Mouse (Mus musculus) CD4-positive, CD25-positive, alpha-beta regulatory T cell, adult 4 months (primary cell): ENCODE data around the gene Fam189a2. TPM values are rescaled to one million over a fixed set of nuclear protein-coding genes. Genes with fewer than 3 reads are reported as not detected.

Experiments
- ATAC-seq: one replicate; pipeline ENCODE4 v1.8.0; 2017
- polyA plus RNA-seq, 2 experiments: library from polyadenylated mRNA; unstranded; fragments of 100-300 nt; shearing (Covaris generic); gene quantifications; one replicate each; pipeline ENCODE4 v1.2.1; 2017

The Fam189a2 gene
- not detected for polyA plus RNA-seq

DNA sequence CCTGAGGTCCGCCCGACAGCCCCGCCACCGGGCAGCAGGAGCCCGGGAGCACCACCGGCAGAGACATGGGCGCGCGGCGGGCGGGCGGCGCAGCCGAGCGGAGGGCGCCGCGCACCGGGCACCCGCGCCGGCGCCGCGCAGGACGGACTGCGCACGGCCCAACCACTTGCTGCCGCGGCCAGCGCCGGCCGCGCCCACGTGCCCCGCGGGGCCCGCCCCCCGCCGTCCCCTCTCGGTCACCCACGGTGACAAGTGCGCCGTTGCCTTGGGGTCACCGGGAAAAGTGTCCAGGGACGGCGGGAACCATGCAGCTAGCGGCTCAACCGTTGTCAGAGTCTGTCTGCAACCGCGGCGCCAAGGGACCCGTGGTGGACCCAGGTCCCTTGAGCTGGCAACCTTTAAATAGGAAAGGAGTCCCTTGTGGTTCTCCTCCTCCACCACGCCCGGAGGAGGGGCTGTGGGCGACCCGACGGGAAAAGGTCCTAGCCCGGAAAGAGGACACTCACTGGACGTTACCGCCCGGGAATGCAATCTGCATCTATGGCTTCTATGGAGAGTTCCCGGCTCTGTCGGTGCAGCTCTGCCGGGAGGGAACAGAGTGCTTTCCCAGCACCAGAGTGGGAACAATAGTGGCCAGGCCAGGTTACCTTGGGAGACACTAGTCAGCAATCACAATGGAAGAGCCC, at the start of gene Fam189a2:
Gene Fam189a2 (minus strand): TSS at position 149 of the 686 bp plus-strand sequence.
- no peak for ATAC-seq

- no peak for ATAC-seq
Observed at GRCm38 (mm10) chr19:24077658-24078057, 46.8 kb upstream of the Fam189a2 start.

DNA sequence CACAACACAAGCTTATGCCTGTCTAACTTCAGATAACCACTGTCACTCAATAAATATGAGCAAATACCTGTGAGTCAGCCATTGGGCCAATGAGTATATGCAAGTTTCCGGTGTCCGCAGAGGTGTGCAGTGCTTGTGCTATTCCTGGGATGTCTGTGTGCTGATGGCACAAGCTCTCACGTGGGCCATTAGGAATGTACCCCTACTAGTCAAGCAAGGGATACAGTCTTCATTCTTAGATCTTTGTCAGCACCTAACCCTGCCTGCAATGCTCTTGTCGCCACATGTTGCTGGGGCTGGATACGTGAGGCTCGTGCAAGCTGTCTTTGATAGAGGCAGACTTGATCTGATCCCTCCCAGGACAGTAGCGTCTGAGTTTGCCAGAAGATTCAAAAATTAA, 45.7 kb upstream of the Fam189a2 start:
- no peak for ATAC-seq

DNA sequence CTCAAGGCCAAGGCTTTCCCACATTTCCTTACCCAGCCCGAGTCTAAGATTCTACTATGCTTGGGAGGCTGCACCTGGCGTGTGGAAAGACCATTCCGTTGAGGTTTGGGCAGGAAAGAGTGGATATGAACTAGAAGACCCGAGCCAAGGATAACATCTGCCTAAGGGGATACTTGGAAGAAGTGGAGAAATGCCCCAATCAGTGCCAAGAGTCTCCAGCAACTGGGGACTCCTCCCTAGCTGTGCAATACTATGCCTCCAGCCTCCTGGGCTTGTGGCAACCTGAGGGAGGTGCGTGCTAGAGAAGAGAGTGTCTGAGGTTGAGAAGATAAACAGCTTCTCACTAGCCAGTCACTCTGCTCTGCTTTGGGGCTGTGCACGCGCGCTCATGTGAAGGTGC, 45.1 kb upstream of the Fam189a2 start:
- no peak for ATAC-seq

DNA sequence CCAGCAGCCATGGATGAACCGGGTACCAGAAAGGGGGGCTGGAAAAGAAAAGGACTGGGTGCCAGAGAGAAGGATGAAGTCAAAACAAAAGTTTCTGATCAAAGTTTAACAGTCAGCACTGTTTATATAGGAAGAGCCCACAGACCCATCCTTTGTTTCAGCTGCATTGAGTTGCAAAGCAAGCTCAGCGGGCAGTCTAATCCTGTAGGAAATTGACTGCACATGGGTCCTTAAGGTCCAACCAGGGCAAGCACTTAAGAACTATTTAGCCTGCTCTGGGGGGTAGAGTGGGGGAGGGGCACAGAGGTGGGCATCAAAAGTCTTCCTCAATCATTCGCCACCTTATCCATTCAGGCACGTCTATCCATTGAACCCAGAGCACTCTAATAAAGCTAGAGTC, 42.3 kb upstream of the Fam189a2 start:
- ATAC-seq = no peak

DNA sequence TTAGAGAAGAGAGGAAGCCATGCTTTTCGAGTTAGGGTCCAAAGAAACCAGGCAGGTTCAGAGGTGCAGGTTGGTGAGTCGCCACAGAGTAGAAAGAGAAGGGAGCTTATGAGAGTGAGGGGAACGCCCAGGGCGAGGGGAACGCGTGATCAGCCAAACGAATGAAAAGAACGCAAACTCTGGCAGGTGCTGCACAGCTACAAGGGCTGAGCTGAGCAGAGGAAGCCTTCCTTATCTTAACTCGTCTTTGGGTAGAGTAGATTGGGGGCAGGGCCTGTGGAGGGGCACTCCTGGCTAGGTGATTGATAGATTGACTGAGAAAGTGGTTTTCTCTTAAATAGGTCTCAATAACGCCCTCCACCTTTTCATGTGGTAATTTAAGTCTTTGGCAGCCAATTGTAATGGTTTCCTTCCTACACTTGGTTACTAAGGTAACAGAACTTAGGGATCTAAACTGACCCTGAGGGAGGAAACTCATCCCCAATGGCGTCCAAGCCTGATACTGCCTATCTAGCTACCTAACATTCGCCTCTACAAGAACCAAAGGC, 33.6 kb upstream of the Fam189a2 start:
- no peak for ATAC-seq

GRCm38 (mm10) chr19:24063585-24063984, 32.8 kb upstream of the Fam189a2 start:
- ATAC-seq = no peak

- ATAC-seq = no peak
Observed at GRCm38 (mm10) chr19:24058851-24059250, 28.0 kb upstream of the Fam189a2 start.

DNA sequence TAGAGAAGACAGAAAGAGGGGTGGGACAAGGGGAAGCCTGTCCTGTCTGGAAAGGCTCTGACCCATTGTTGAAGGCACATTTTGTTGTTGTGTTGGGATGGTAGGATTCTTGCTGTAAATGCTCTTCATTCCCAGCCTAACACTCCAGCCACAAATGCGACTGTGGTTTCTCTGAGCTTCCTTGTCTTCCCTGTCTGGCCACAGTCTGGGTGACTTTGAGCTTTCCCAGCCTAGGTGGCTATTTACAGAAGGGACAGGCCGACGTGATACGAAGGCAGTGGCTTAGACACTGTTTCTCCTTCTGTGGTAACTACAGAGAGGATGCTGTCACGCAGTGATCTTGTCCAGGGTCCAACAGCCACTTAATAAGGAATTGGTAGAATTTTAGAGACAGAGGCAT, 27.2 kb upstream of the Fam189a2 start:
- no peak for ATAC-seq

DNA sequence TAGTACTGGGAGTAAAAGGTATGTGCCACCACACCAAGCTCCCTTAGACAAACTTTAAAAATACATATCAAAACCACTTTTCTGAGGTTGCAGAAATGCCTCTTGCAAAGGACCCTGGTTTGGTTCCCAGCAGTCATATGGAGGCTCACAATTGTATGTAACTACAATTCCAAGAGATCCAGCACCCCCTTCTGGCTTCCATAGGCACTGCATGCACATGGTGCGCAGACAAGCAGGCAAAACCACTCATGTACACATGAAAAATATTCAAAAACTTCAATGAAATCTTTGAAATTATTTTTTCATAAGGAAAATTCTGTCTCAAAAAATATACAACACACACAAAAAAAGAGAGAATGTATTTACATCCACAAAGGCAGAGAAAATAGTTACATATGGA, 26.1 kb upstream of the Fam189a2 start:
- ATAC-seq = no peak

DNA sequence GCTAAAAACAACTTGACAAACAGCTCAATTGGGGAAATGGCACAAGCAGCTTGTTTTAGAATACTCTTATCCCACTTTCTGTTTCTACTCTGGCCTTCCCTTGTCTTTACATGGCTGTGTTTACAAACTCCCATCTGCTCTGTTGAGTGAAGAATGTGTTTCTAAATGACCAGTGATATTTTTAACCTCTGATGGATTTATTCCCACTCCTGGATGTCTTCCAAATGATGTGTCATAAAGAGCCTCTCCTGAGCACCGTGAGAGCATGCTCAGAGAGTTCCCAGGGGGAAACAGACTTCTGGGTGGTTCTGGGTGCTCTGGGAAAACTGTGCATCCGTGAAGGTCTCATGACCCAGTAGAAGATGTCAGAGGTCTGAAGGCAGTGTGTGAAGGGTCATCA, 24.1 kb upstream of the Fam189a2 start:
- no peak for ATAC-seq

GRCm38 (mm10) chr19:24054265-24054664, 23.4 kb upstream of the Fam189a2 start:
- no peak for ATAC-seq

- ATAC-seq = no peak
Observed at GRCm38 (mm10) chr19:24050514-24050913, 19.7 kb upstream of the Fam189a2 start.

DNA sequence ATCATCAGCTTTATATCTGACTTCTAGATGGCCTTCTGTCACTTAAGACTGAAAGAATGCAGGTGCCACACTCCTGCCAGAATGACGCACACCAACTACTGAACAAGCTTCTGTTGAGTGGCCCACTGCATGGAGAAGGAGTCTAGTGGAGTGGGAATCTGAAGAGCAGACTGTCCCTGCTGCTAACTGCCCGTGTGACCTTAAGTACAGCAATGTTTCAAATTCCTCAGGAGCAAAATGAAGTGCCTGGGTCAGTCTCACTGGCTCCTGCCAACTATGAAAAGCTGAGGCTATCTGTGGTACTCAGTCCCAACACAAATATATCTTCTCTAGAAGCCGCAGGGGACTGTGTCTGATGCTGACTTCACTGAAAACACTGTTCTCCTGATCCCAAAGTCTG, 18.5 kb upstream of the Fam189a2 start:
- ATAC-seq = no peak

GRCm38 (mm10) chr19:24046395-24046993, 15.7 kb upstream of the Fam189a2 start:
- ATAC-seq = no peak

- ATAC-seq = no peak
Observed at GRCm38 (mm10) chr19:24042387-24042786, 11.6 kb upstream of the Fam189a2 start.

GRCm38 (mm10) chr19:24039061-24039853, 8.4 kb upstream of the Fam189a2 start:
- no peak for ATAC-seq

- no peak for ATAC-seq
Observed at GRCm38 (mm10) chr19:24034367-24034766, 3.5 kb upstream of the Fam189a2 start.

- ATAC-seq = no peak
Observed at GRCm38 (mm10) chr19:24032654-24033236, 1.9 kb upstream of the Fam189a2 start.

- ATAC-seq = no peak
Observed at GRCm38 (mm10) chr19:24030511-24030870, 328 bp downstream of the Fam189a2 start.

DNA sequence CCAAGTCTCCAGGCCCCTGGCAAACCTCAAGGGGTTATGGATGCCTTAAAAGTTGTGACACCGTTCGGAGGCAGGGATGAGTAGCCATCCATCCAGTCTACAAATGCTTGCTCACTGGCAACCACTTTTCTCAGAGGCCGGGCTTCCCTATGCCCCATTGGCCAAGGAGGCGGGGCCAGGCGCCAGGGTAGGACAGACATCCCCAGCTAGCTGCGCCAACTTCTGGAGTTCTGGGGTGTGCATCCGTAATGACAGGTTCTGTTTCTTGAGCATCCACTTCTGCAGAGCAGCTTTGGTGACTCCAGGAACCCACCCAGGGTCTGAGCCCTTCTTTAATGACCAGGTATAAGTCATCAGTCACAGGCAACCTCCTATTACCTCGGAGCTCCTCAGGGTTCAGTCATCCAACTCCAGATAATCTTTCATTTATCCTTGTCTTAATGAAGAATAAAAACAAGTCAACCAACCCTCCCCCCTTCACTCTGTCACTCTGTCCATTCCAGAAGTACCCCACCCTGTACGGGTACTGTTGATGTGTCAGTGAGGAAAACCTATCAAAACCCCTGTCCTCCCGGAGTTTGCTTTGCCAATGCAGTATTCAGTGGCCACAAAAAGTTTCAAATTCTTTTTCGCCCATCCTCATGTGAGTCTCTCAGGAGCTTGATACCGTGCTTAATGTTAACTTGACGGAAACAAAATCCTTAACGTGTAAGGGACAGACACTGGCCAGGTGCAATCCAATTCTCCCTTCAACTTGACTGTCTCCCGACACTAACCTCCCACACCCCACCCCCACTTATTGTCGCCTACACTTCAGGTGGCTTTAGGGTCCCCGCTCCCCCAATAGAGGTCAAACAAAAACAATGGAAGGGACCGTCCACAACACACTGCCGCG, 956 bp downstream of the Fam189a2 start:
- no peak for ATAC-seq

GRCm38 (mm10) chr19:24025876-24026275, 4.9 kb downstream of the Fam189a2 start:
- ATAC-seq = no peak
